Mouse (Mus musculus) kidney, postnatal 4 days (tissue): ENCODE data around the gene Acot1.

Experiments used
- DNase-seq, 2 experiments: peaks; one replicate each; pipeline ENCODE4 v3.0.0; 2021; ENCODE audit warnings: mixed read lengths in 2 of 2

Gene Acot1

GRCm38 (mm10) chr12:84009171-84009965 is at the start of gene Acot1:
Gene Acot1 (plus strand): TSS chr12:84009490.
- peak; percentile 80 to 90 for DNase-seq

- no peak for DNase-seq
These were observed 44.1 kb upstream of the Acot1 start for GRCm38 (mm10) chr12:83965235-83965634.

- peak; percentile 45 to 68 for DNase-seq
These were observed 37.2 kb upstream of the Acot1 start for GRCm38 (mm10) chr12:83972117-83972516.

GRCm38 (mm10) chr12:83978862-83979261 is 30.4 kb upstream of the Acot1 start:
- DNase-seq: no peak

GRCm38 (mm10) chr12:83981615-83982014 is 27.7 kb upstream of the Acot1 start:
- DNase-seq: no peak

- no peak for DNase-seq
These were observed 24.5 kb upstream of the Acot1 start, which contains the start of gene Heatr4 for GRCm38 (mm10) chr12:83984752-83985151. Gene Heatr4 (minus strand): TSS chr12:83984852.

GRCm38 (mm10) chr12:83987242-83987582 is 22.1 kb upstream of the Acot1 start:
- DNase-seq: no peak

GRCm38 (mm10) chr12:83987583-83988441 is 21.5 kb upstream of the Acot1 start, which contains the start of gene Acot2:
Gene Acot2 (plus strand): TSS chr12:83987861.
- DNase-seq: peak; percentile 81 to 90

GRCm38 (mm10) chr12:83988483-83988882 is 20.8 kb upstream of the Acot1 start:
- no peak for DNase-seq

- DNase-seq: no peak
These were observed 19.9 kb upstream of the Acot1 start for GRCm38 (mm10) chr12:83989378-83989777.

GRCm38 (mm10) chr12:83997221-83997620 is 12.1 kb upstream of the Acot1 start:
- DNase-seq: no peak

GRCm38 (mm10) chr12:83998341-83999107 is 10.8 kb upstream of the Acot1 start:
- DNase-seq: peak in 1 of 2 experiments; percentile 33

- DNase-seq: peak; percentile 70 to 83
These were observed 10.1 kb upstream of the Acot1 start for GRCm38 (mm10) chr12:83999237-83999636.

- no peak for DNase-seq
These were observed 8.9 kb upstream of the Acot1 start for GRCm38 (mm10) chr12:84000418-84000817.

- no peak for DNase-seq
These were observed 5.4 kb upstream of the Acot1 start for GRCm38 (mm10) chr12:84003866-84004265.

GRCm38 (mm10) chr12:84008251-84008650 is 1.0 kb upstream of the Acot1 start:
- DNase-seq: no peak

GRCm38 (mm10) chr12:84008729-84009128 is 561 bp upstream of the Acot1 start:
- no peak for DNase-seq

GRCm38 (mm10) chr12:84010201-84010600 is 911 bp downstream of the Acot1 start:
- no peak for DNase-seq

- DNase-seq: peak; percentile 84 to 91
These were observed 2.2 kb downstream of the Acot1 start for GRCm38 (mm10) chr12:84011251-84012040.

GRCm38 (mm10) chr12:84013130-84013529 is 3.8 kb downstream of the Acot1 start:
- DNase-seq: peak in 1 of 2 experiments; percentile 26

- no peak for DNase-seq
These were observed 4.4 kb downstream of the Acot1 start for GRCm38 (mm10) chr12:84013701-84014100.

- DNase-seq: peak; percentile 61 to 79
These were observed 11.2 kb downstream of the Acot1 start for GRCm38 (mm10) chr12:84020528-84020927.
